Mouse (Mus musculus) gonadal fat pad, adult 2 months (tissue): ENCODE data around the gene Prr14l. TPM values are rescaled to one million over a fixed set of nuclear protein-coding genes. Genes with fewer than 3 reads are reported as not detected.

ENCODE experiments used
- polyA plus RNA-seq: library from polyadenylated mRNA; depleted of rRNA; stranded (reverse); fragments of >200 nt; gene quantifications from 2 replicates; pipeline ENCODE4 v1.2.3, GENCODE M21; 2012; rRNA removed

Gene Prr14l
- polyA plus RNA-seq, 1 experiment: 13.9 TPM

Other genes with a start within 250 kb of the Prr14l start
- gene Yes1, start 243.1 kb downstream of the Prr14l start, polyA plus RNA-seq: 2.3 and 2.9 TPM in 2 replicates
- gene Pisd, start 68.6 kb downstream of the Prr14l start, polyA plus RNA-seq: 119 and 140 TPM in 2 replicates
- gene Gm20671, start 27.1 kb downstream of the Prr14l start, polyA plus RNA-seq: 7.6 and 8.1 TPM in 2 replicates
- 12.3 and 13.3 TPM in 2 replicates for gene Depdc5, start 9.4 kb upstream of the Prr14l start, polyA plus RNA-seq
- 105 and 129 TPM in 2 replicates for gene Ywhah, start 164.6 kb upstream of the Prr14l start, polyA plus RNA-seq
- gene Slc5a1, start 250.0 kb upstream of the Prr14l start, polyA plus RNA-seq: 0.04 and 0.11 TPM in 2 replicates